19 mouse cellular contexts compared by ENCODE assay signal in genomic region chr11:99025878-99026277, GRCm38 (mm10). TPM values are rescaled to one million over a fixed set of nuclear protein-coding genes. Genes with fewer than 3 reads are reported as not detected.
A peak's percentile ranks its signal among the peaks of the same experiment; 100 is the strongest.
DNase-seq lines count a peak whose midpoint lies in the region; ATAC-seq and TF ChIP-seq lines count a peak whose summit lies in the region.
"Had no signal": no experiment of that assay in that cellular context is flagged by ENCODE, and none has a peak within 500 bp of the region (broad histone marks: within the 10 kb centered on the region; RNA-seq: fewer than 3 reads in every experiment).

No protein-coding gene starts in this region.

- WGBS in hindbrain, embryonic 10.5 days, result 90% methylated on average over 6 of the region's 6 CpGs
- 74% methylated on average over 6 of the region's 6 CpGs for WGBS in hindbrain, postnatal 0 days

- ATAC-seq in hindbrain, postnatal 0 days, result no peak
- ATAC-seq: forebrain, embryonic 13.5 days; inflammation-experienced regulatory T-cells, adult 6 months; Patski had no signal

- no peaks in the 10 kb centered on the region for H3K27me3 ChIP-seq in hindbrain, embryonic 10.5 days (ENCODE audit: insufficient read depth, poor library complexity, severe bottlenecking)
- H3K27me3 ChIP-seq in hindbrain, postnatal 0 days (ENCODE audit: insufficient read depth, low read length), result no peaks in the 10 kb centered on the region
- H3K27me3 ChIP-seq: forebrain, embryonic 13.5 days; heart, embryonic 12.5 days; hindbrain, embryonic 15.5 days; Patski had no signal

- peaks cover 30% of the 10 kb centered on the region for H3K4me1 ChIP-seq in hindbrain, embryonic 10.5 days (replicated peaks)
- 0 out of 2 replicates have a peak, but pooled peaks cover 5% of the 10 kb centered on the region for H3K4me1 ChIP-seq in hindbrain, postnatal 0 days (ENCODE audit: insufficient read depth, low read length)

- TF ChIP-seq CTCF in hindbrain, postnatal 0 days (IDR thresholded peaks at IDR 0.05; ENCODE audit: low read depth), result no peak

- peaks cover 19% of the 10 kb centered on the region for H3K36me3 ChIP-seq in hindbrain, embryonic 10.5 days
- no peaks in the 10 kb centered on the region for H3K36me3 ChIP-seq in hindbrain, postnatal 0 days (ENCODE audit: insufficient read depth, low read length)
- H3K36me3 ChIP-seq: hindbrain, embryonic 15.5 days had no signal

- H3K27ac ChIP-seq in hindbrain, embryonic 10.5 days, result peak overlapping the region; percentile 23; the same call in 1 of the 2 replicates
- H3K27ac ChIP-seq in hindbrain, postnatal 0 days, result no peak overlapping the region
- H3K27ac ChIP-seq: forebrain, embryonic 13.5 days; hindbrain, embryonic 15.5 days had no signal

- no peak overlapping the region for H3K9ac ChIP-seq in hindbrain, postnatal 0 days (replicated peaks; ENCODE audit: low read length)
- H3K9ac ChIP-seq: forebrain, embryonic 13.5 days; heart, embryonic 12.5 days; hindbrain, embryonic 15.5 days had no signal

- H3K4me2 ChIP-seq in hindbrain, postnatal 0 days (ENCODE audit: low read depth, low read length), result no peak overlapping the region
- H3K4me2 ChIP-seq: forebrain, embryonic 13.5 days; heart, embryonic 12.5 days; hindbrain, embryonic 15.5 days had no signal

- no peaks in the 10 kb centered on the region for H3K9me3 ChIP-seq in hindbrain, embryonic 10.5 days
- H3K9me3 ChIP-seq in hindbrain, postnatal 0 days (ENCODE audit: low read length), result no peaks in the 10 kb centered on the region
- H3K9me3 ChIP-seq: forebrain, embryonic 13.5 days; heart, embryonic 12.5 days; hindbrain, embryonic 15.5 days had no signal

- H3K4me3 ChIP-seq in hindbrain, embryonic 10.5 days, result no peak overlapping the region
- H3K4me3 ChIP-seq in hindbrain, postnatal 0 days (ENCODE audit: low read length), result no peak overlapping the region
- H3K4me3 ChIP-seq: forebrain, embryonic 13.5 days; heart, embryonic 12.5 days; hindbrain, embryonic 15.5 days had no signal

- DNase-seq in hindbrain, embryonic 10.5 days (ENCODE audit: low spot score), result no peak
- no peak for DNase-seq in hindbrain, postnatal 0 days (ENCODE audit: low spot score)
- DNase-seq in ES-CJ7 (ENCODE audit: low read depth, low spot score) (peak; percentile 80), ZHBTc4 (ENCODE audit: low read depth, low spot score) (peak; percentile 83)
- peak; percentile 25 for DNase-seq in thymus, postnatal 4 days
- no peak for DNase-seq in cerebellum, adult 11-12 months
- DNase-seq in urinary bladder, postnatal 14 days (ENCODE audit: low spot score), result no peak
- DNase-seq: adrenal gland, postnatal 10 days; cerebellum, adult 11 months; cerebellum, adult 9-10 months; cerebellum, postnatal 25 days; heart, adult 18-20 months had no signal

RNA-seq across cellular contexts. Expression of gene Top2a, which starts 1.9 kb away (rescaled TPM):
- polyA plus RNA-seq in hindbrain, embryonic 10.5 days (2016; fragmentation: Nextera tagmentation; extraction: Ambion mirVana), result 225 and 320 TPM in 2 replicates
- total RNA-seq in hindbrain, postnatal 0 days (2014; rRNA removed), result 43.8 and 44.4 TPM in 2 replicates
- 34.2 and 39.1 TPM in 2 replicates for polyA plus RNA-seq in hindbrain, postnatal 0 days (2015; fragmentation: Nextera tagmentation; extraction: Ambion mirVana)

RNA-seq across cellular contexts. Expression of gene Igfbp4, which starts 15.2 kb away (rescaled TPM):
- polyA plus RNA-seq in hindbrain, embryonic 10.5 days (2016; fragmentation: Nextera tagmentation; extraction: Ambion mirVana), result 424 and 437 TPM in 2 replicates
- total RNA-seq in hindbrain, postnatal 0 days (2014; rRNA removed), result 81.3 and 82.2 TPM in 2 replicates
- polyA plus RNA-seq in hindbrain, postnatal 0 days (2015; fragmentation: Nextera tagmentation; extraction: Ambion mirVana), result 96.3 and 103 TPM in 2 replicates

RNA-seq across cellular contexts. Expression of gene Gjd3, which starts 43.1 kb away (rescaled TPM):
- polyA plus RNA-seq in hindbrain, embryonic 10.5 days (2016; fragmentation: Nextera tagmentation; extraction: Ambion mirVana), result 0.44 TPM in 1 of 2 replicates, not detected in the other
- total RNA-seq in hindbrain, postnatal 0 days (2014; rRNA removed), result 0.75 and 5.0 TPM in 2 replicates
- polyA plus RNA-seq in hindbrain, postnatal 0 days (2015; fragmentation: Nextera tagmentation; extraction: Ambion mirVana), result 4.8 and 5.9 TPM in 2 replicates
- total RNA-seq: gastrocnemius, adult 8-10 months had no signal
- polyA plus RNA-seq: C2C12; forebrain, embryonic 13.5 days; inflammation-experienced regulatory T-cells, adult 6 months had no signal

Comparison
In these comparisons a context has a peak if more than half of its experiments do, and no peak if none do; other contexts are left out.
1. DNase-seq: peak in ES-CJ7 (single experiment), ZHBTc4 (single experiment) and thymus, postnatal 4 days (single experiment); none in hindbrain, embryonic 10.5 days (single experiment), hindbrain, postnatal 0 days (single experiment), cerebellum, adult 11-12 months (single experiment) and urinary bladder, postnatal 14 days (single experiment).